Mouse (Mus musculus): ENCODE measurements at regions not wholly inside any gene's neighbourhood (a gene's known extent, or its start where the extent isn't known, plus 50 kb on each side); places are given as distances from the start of the nearest gene placed in this dataset.

GRCm38 (mm10) chr7:88544393-88544792, 114.3 kb downstream of the Rab38 start:
- peak; percentile 87 for DNase-seq

- no peak for DNase-seq
These were observed 115.0 kb downstream of the Rab38 start for GRCm38 (mm10) chr7:88544976-88545654.

- DNase-seq = no peak
These were observed 145.0 kb downstream of the Rab38 start for GRCm38 (mm10) chr7:88575073-88575472.

GRCm38 (mm10) chr7:88600781-88601180, 170.7 kb downstream of the Rab38 start:
- no peak for DNase-seq

Data from lung, postnatal 14 days (tissue).